Mouse (Mus musculus) hindbrain, embryonic 16.5 days (tissue): ENCODE data around the gene Tm9sf1. TPM values are rescaled to one million over a fixed set of nuclear protein-coding genes. Genes with fewer than 3 reads are reported as not detected.

ENCODE experiments used
- ATAC-seq: fragments of 200-750 bp; cut with Nextera tagmentation; 2 replicates; pipeline ENCODE4 v1.8.0; 2017; ENCODE audit warnings: moderate TSS enrichment, moderate library complexity
- H3K27ac ChIP-seq: fragments of 300-500 bp; sonication (generic); 2 replicates; pipeline ENCODE4 v1.5.1; 2014; ENCODE audit warnings: low read depth, mild to moderate bottlenecking, control low read depth, low read length, moderate library complexity
- H3K27me3 ChIP-seq: fragments of 300-500 bp; sonication (generic); replicated peaks from 2 replicates; pipeline ENCODE4 v1.6.1; 2014; ENCODE audit warnings: low read length; ENCODE audit not compliant: control insufficient read depth, insufficient read depth
- H3K36me3 ChIP-seq: fragments of 300-500 bp; sonication (generic); 2 replicates; pipeline ENCODE4 v1.6.1; 2014; ENCODE audit warnings: mild to moderate bottlenecking, low read length, moderate library complexity, mixed read lengths; ENCODE audit not compliant: control insufficient read depth, insufficient read depth
- H3K4me1 ChIP-seq: fragments of 300-500 bp; sonication (generic); 2 replicates; pipeline ENCODE4 v1.6.1; 2014; ENCODE audit warnings: low read depth, low read length; ENCODE audit not compliant: control insufficient read depth, insufficient read depth
- H3K4me2 ChIP-seq: fragments of 300-500 bp; sonication (generic); 2 replicates; pipeline ENCODE4 v1.6.1; 2014; ENCODE audit warnings: mild to moderate bottlenecking, low read length, control low read depth, moderate library complexity
- H3K4me3 ChIP-seq: fragments of 300-500 bp; sonication (generic); 2 replicates; pipeline ENCODE4 v1.5.1; 2014; ENCODE audit warnings: mild to moderate bottlenecking, low read length, control low read depth, moderate library complexity
- H3K9ac ChIP-seq: fragments of 300-500 bp; sonication (generic); 2 replicates; pipeline ENCODE4 v1.6.1; 2014; ENCODE audit warnings: low read depth, mild to moderate bottlenecking, control low read depth, low read length, moderate library complexity
- H3K9me3 ChIP-seq: fragments of 300-500 bp; sonication (generic); 2 replicates; pipeline ENCODE4 v1.6.1; 2014; ENCODE audit warnings: mild to moderate bottlenecking, low read length, moderate library complexity; ENCODE audit not compliant: control insufficient read depth
- WGBS: fragments of 180-500 bp; shearing (Covaris S2); extraction: QIAGEN DNeasy Blood & Tissue Kit; methylation state at CpG from one replicate; pipeline ENCODE4 v1.1.7; 2014; 5-methylcytosine and 5-hydroxymethylcytosine counted together
- polyA plus RNA-seq: library from polyadenylated mRNA; unstranded; fragments of >200 nt; fragmentation: Nextera tagmentation; extraction: Ambion mirVana; gene quantifications from 2 replicates; pipeline ENCODE4 v1.2.1, GENCODE M21; 2015

The Tm9sf1 gene
- polyA plus RNA-seq, 1 experiment from 2014 or later, result 72.1 TPM

DNA sequence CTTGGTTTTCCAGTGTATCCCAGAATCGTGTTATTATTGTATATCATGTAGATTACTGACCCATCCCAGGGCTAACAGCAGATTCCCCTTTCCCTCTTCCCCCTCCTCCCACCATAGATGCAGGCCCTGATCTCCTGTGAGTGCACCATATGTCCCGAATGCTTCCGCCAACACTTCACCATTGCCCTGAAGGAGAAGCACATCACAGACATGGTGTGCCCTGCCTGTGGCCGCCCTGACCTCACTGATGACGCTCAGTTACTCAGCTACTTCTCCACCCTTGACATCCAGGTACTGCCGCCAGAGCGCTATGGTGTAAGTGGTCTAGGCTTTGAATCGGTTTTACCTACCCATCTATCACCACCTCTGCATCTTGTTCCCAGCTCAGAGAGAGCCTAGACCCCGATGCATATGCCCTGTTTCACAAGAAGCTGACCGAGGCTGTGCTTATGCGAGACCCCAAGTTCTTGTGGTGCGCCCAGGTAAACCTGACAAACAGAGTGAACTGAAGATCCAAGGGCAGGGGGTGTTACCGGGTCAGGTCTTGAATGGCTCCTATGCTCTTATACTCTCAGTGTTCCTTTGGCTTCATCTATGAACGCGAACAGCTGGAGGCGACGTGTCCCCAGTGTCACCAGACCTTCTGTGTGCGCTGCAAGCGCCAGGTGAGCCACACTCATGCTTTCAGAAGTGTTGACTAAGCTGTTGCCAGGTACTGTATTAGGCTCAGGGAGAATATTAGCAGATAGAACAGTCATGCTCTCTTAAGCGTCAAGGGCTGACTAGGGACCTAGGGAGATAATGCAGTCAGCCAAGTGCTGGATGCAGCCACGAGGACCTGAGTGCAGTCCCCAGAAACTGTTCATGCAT, 44.9 kb downstream of the Tm9sf1 start:
- 95% methylated on average over 21 of the region's 21 CpGs for WGBS
- H3K4me2 ChIP-seq, result no peak overlapping the region
- no peaks in the 10 kb centered on the region for H3K27me3 ChIP-seq
- no peak overlapping the region for H3K27ac ChIP-seq
- ATAC-seq, result no peak
- peaks cover 1% of the 10 kb centered on the region for H3K4me1 ChIP-seq
- no peak overlapping the region for H3K9ac ChIP-seq
- H3K9me3 ChIP-seq, result no peaks in the 10 kb centered on the region
- no peak overlapping the region for H3K4me3 ChIP-seq
- H3K36me3 ChIP-seq, result peaks cover 56% of the 10 kb centered on the region

DNA sequence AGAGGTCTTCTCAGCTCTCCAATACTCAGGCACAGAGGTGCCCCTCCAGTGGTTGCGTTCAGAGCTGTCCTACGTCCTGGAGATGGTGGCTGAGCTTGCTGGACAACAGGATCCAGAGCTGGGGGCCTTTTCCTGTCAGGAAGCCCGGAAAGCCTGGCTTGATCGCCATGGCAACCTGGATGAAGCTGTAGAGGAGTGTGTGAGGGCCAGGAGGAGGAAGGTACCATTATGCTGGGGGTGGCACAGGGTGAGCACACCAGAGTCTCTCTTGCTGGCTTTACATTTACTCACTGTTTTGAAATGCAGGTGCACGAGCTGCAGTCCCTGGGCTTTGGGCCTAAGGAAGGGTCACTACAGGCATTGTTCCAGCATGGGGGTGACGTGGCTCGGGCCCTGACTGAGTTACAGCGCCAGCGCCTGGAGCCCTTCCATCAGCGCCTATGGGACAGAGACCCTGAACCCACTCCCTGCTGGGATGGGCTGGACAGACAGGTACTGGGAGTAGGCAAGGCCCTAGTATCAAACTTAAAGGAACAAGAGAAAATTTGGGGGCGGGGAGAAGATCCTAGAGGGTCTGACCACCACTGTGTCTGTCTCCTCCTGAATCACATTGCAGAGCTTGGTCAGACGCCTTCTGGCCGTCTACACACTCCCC, 47.4 kb downstream of the Tm9sf1 start:
- Histone ChIP-seq H3K27me3 (no peaks in the 10 kb centered on the region), H3K36me3 (peaks cover 38% of the 10 kb centered on the region), H3K27ac (no peak overlapping the region), H3K4me1 (peaks cover 17% of the 10 kb centered on the region), H3K4me2 (no peak overlapping the region), H3K9me3 (no peaks in the 10 kb centered on the region), H3K9ac (no peak overlapping the region), H3K4me3 (no peak overlapping the region)
- WGBS, result 69% methylated on average over 13 of the region's 13 CpGs
- ATAC-seq, result no peak

DNA sequence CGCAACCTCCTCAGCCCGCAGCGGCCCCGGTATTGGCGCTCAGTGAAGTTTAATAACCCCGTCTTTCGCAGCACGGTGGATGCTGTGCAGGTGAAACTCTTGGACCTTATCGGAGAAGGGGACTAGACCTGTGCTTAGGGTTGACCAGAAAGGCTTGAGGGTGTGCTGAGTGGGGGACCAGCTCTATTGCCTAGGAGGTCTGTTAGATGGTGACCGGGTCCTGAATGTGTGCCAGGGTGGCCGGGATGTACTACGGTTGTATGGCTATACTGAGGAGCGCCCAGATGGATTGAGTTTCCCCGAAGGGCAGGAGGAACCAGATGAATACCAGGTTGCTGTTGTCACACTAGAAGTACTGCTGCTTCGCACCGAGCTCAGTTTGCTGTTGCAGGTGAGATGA, 51.4 kb downstream of the Tm9sf1 start:
- Histone ChIP-seq H3K9ac (peak overlapping the region; percentile 69), H3K36me3 (peaks cover 22% of the 10 kb centered on the region), H3K27me3 (no peaks in the 10 kb centered on the region), H3K4me1 (peaks cover 26% of the 10 kb centered on the region), H3K27ac (peak overlapping the region; percentile 94), H3K4me3 (peak overlapping the region; percentile 56), H3K9me3 (no peaks in the 10 kb centered on the region), H3K4me2 (peak overlapping the region; percentile 83)
- 9% methylated on average over 16 of the region's 16 CpGs for WGBS
- no peak for ATAC-seq

GRCm38 (mm10) chr14:55591331-55591891, 52.2 kb downstream of the Tm9sf1 start, which contains the start of gene Rnf31:
Rnf31 (plus strand) TSS chr14:55591708.
- H3K9ac ChIP-seq, result peak within 1 kb of the TSS; percentile 69
- H3K4me1 ChIP-seq, result peaks cover 26% of the 10 kb centered on the region
- ATAC-seq, result peak; percentile 90
- 0% methylated on average over 33 of the region's 33 CpGs for WGBS
- H3K27me3 ChIP-seq, result no peaks in the 10 kb centered on the region
- H3K36me3 ChIP-seq, result peaks cover 17% of the 10 kb centered on the region
- H3K9me3 ChIP-seq, result no peaks in the 10 kb centered on the region
- peak within 1 kb of the TSS; percentile 56 for H3K4me3 ChIP-seq
- peak within 1 kb of the TSS; percentile 83 for H3K4me2 ChIP-seq
- peak within 1 kb of the TSS; percentile 94 for H3K27ac ChIP-seq

- Histone ChIP-seq H3K36me3 (peaks cover 12% of the 10 kb centered on the region), H3K4me1 (peaks cover 26% of the 10 kb centered on the region), H3K9me3 (no peaks in the 10 kb centered on the region), H3K4me3 (peak within 1 kb of the TSS; percentile 56), H3K27ac (peak within 1 kb of the TSS; percentile 94), H3K9ac (peak within 1 kb of the TSS; percentile 69), H3K27me3 (no peaks in the 10 kb centered on the region), H3K4me2 (peak within 1 kb of the TSS; percentile 83)
- peak; percentile 96 for ATAC-seq
- WGBS, result 0% methylated on average over 22 of the region's 22 CpGs
These were observed 52.8 kb downstream of the Tm9sf1 start, which contains the start of gene Psme2 for GRCm38 (mm10) chr14:55590748-55591330. Psme2 (minus strand) TSS chr14:55591113.

- peak overlapping the region; percentile 56 for H3K4me3 ChIP-seq
- peak overlapping the region; percentile 69; the same call in 1 of the 2 replicates for H3K9ac ChIP-seq
- 92% methylated on average over 11 of the region's 11 CpGs for WGBS
- peak overlapping the region; percentile 83 for H3K4me2 ChIP-seq
- H3K27ac ChIP-seq, result peak overlapping the region; percentile 94
- H3K9me3 ChIP-seq, result no peaks in the 10 kb centered on the region
- ATAC-seq, result no peak
- peaks cover 29% of the 10 kb centered on the region for H3K4me1 ChIP-seq
- no peaks in the 10 kb centered on the region for H3K27me3 ChIP-seq
- H3K36me3 ChIP-seq, result peaks cover 5% of the 10 kb centered on the region
These were observed 53.7 kb downstream of the Tm9sf1 start for GRCm38 (mm10) chr14:55589771-55590448.

DNA sequence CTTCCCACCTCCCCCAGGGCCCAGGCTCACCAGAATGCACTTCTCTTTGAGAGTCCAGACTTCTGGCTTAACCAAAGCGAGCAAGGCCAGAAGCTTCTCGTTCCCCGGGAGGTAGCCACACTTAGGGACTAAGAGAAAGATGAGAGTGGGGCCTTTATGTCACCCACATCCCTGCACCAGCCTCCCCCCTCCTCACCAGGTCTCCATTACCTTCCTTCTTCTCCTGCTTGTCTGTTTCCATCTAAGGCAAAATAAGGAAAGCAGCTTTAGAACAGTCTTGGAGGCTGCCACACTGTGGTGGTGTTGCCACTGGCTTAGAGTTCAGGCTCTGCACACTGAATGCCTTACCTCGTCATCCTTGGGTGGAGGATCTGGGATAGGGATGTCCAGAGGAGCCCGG, 54.3 kb downstream of the Tm9sf1 start:
- ATAC-seq, result no peak
- H3K27me3 ChIP-seq, result no peaks in the 10 kb centered on the region
- H3K27ac ChIP-seq, result no peak overlapping the region
- H3K4me3 ChIP-seq, result no peak overlapping the region
- peaks cover 2% of the 10 kb centered on the region; the same call in 1 of the 2 replicates for H3K36me3 ChIP-seq
- H3K4me2 ChIP-seq, result no peak overlapping the region
- H3K9me3 ChIP-seq, result no peaks in the 10 kb centered on the region
- H3K9ac ChIP-seq, result no peak overlapping the region
- 97% methylated on average over 5 of the region's 5 CpGs for WGBS
- peaks cover 29% of the 10 kb centered on the region for H3K4me1 ChIP-seq

DNA sequence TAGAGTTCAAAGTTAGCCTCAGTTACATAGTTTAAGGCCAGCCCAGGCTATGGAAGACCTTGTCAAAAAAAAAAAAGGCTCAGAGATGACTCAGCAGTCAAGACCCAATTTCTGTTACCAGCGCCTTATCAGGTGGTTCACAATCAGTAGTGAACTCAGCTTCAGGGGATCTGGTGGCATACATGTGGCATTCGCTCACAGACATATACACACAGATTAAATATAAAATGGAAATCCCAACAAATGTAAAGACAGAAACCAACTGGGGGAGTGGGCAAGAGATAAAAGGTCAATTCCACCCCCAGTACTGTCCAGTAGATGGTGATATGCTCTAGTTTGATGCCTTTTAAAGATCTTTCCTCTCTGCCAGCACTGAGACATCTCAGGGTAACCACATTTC, 57.5 kb downstream of the Tm9sf1 start:
- Histone ChIP-seq H3K4me2 (no peak overlapping the region), H3K27me3 (no peaks in the 10 kb centered on the region), H3K4me3 (no peak overlapping the region), H3K9me3 (no peaks in the 10 kb centered on the region), H3K9ac (no peak overlapping the region), H3K4me1 (peaks cover 12% of the 10 kb centered on the region), H3K36me3 (peaks cover 4% of the 10 kb centered on the region), H3K27ac (no peak overlapping the region)
- 98% methylated on average over 2 of the region's 2 CpGs for WGBS
- no peak for ATAC-seq
